Mouse (Mus musculus): ENCODE results near the gene Atp6v0a4. TPM values are rescaled to one million over a fixed set of nuclear protein-coding genes. Genes with fewer than 3 reads are reported as not detected.

Gene Atp6v0a4
- total RNA-seq, 2 experiments from 2014 or later = 0.50 to 0.56 TPM

- peak overlapping the region; percentile 84 for H3K27ac ChIP-seq
- DNase-seq = no peak
- intact Hi-C loops (cut with DNase I) = no loop called here
- H3K4me3 ChIP-seq = no peak overlapping the region
- no peak for TF ChIP-seq CTCF (IDR thresholded peaks at IDR 0.05)
These were observed 21.2 kb upstream of the Atp6v0a4 start for GRCm38 (mm10) chr6:38145463-38146065.

- H3K27ac ChIP-seq = peak overlapping the region; percentile 84
- no peak overlapping the region for H3K4me3 ChIP-seq
- TF ChIP-seq CTCF (IDR thresholded peaks at IDR 0.05) = no peak
- DNase-seq = peak; percentile 79
- intact Hi-C loops (cut with DNase I) = no loop called here
These were observed 20.0 kb upstream of the Atp6v0a4 start for GRCm38 (mm10) chr6:38144161-38144998.

- Histone ChIP-seq H3K27ac (no peak overlapping the region), H3K4me3 (no peak overlapping the region)
- no peak for TF ChIP-seq CTCF (IDR thresholded peaks at IDR 0.05)
- intact Hi-C loops (cut with DNase I) = no loop called here
- no peak for DNase-seq
These were observed 16.0 kb upstream of the Atp6v0a4 start for GRCm38 (mm10) chr6:38140402-38140801.

GRCm38 (mm10) chr6:38139086-38139485 is 14.7 kb upstream of the Atp6v0a4 start:
- no peak for DNase-seq
- Histone ChIP-seq H3K4me3 (no peak overlapping the region), H3K27ac (no peak overlapping the region)
- intact Hi-C loops (cut with DNase I) = no loop called here
- no peak for TF ChIP-seq CTCF (IDR thresholded peaks at IDR 0.05)

- Histone ChIP-seq H3K4me3 (no peak overlapping the region), H3K27ac (peak overlapping the region; percentile 40; the same call in 1 of the 2 replicates)
- intact Hi-C loops (cut with DNase I) = no loop called here
- DNase-seq = peak; percentile 84
- TF ChIP-seq CTCF (IDR thresholded peaks at IDR 0.05) = no peak
These were observed 10.6 kb upstream of the Atp6v0a4 start for GRCm38 (mm10) chr6:38134806-38135559.

GRCm38 (mm10) chr6:38131801-38132231 is 7.4 kb upstream of the Atp6v0a4 start:
- no peak for TF ChIP-seq CTCF (IDR thresholded peaks at IDR 0.05)
- intact Hi-C loops (cut with DNase I) = no loop called here
- no peak overlapping the region for H3K4me3 ChIP-seq
- DNase-seq = peak; percentile 82
- H3K27ac ChIP-seq = peak overlapping the region; percentile 48

GRCm38 (mm10) chr6:38129883-38130282 is 5.5 kb upstream of the Atp6v0a4 start:
- Histone ChIP-seq H3K27ac (no peak overlapping the region), H3K4me3 (no peak overlapping the region)
- DNase-seq = no peak
- intact Hi-C loops (cut with DNase I) = no loop called here
- TF ChIP-seq CTCF (IDR thresholded peaks at IDR 0.05) = no peak

- intact Hi-C loops (cut with DNase I) = no loop called here
- DNase-seq = no peak
- Histone ChIP-seq H3K4me3 (no peak overlapping the region), H3K27ac (no peak overlapping the region)
- TF ChIP-seq CTCF (IDR thresholded peaks at IDR 0.05) = no peak
These were observed 3.7 kb upstream of the Atp6v0a4 start for GRCm38 (mm10) chr6:38128115-38128514.

GRCm38 (mm10) chr6:38125462-38125861 is 1.1 kb upstream of the Atp6v0a4 start:
- Histone ChIP-seq H3K27ac (no peak overlapping the region), H3K4me3 (no peak overlapping the region)
- intact Hi-C loops (cut with DNase I) = no loop called here
- DNase-seq = no peak
- TF ChIP-seq CTCF (IDR thresholded peaks at IDR 0.05) = no peak

GRCm38 (mm10) chr6:38124882-38125281 is 496 bp upstream of the Atp6v0a4 start:
- TF ChIP-seq CTCF (IDR thresholded peaks at IDR 0.05) = no peak
- no peak for DNase-seq
- intact Hi-C loops (cut with DNase I) = no loop called here
- Histone ChIP-seq H3K4me3 (no peak overlapping the region), H3K27ac (no peak overlapping the region)

- TF ChIP-seq CTCF (IDR thresholded peaks at IDR 0.05) = no peak
- no peak overlapping the region for H3K27ac ChIP-seq
- intact Hi-C loops (cut with DNase I) = no loop called here
- peak overlapping the region; percentile 23 for H3K4me3 ChIP-seq
- DNase-seq = no peak
These were observed 747 bp downstream of the Atp6v0a4 start for GRCm38 (mm10) chr6:38123471-38124206.

GRCm38 (mm10) chr6:38122791-38123190 is 1.6 kb downstream of the Atp6v0a4 start:
- intact Hi-C loops (cut with DNase I) = no loop called here
- H3K27ac ChIP-seq = no peak overlapping the region
- no peak for DNase-seq
- H3K4me3 ChIP-seq = peak overlapping the region; percentile 23; the same call in 1 of the 2 replicates
- no peak for TF ChIP-seq CTCF (IDR thresholded peaks at IDR 0.05)

Data from gastrocnemius, adult 2 months (tissue).